Mouse (Mus musculus) embryonic facial prominence, embryonic 11.5 days (tissue): ENCODE data around the gene Rassf2. TPM values are rescaled to one million over a fixed set of nuclear protein-coding genes. Genes with fewer than 3 reads are reported as not detected.

ENCODE experiments used
- ATAC-seq: fragments of 200-750 bp; cut with Nextera tagmentation; replicated peaks from 2 replicates; pipeline ENCODE4 v1.8.0; 2017; ENCODE audit warnings: low read depth; ENCODE audit not compliant: insufficient number of reproducible peaks, low FRiP score, low TSS enrichment
- DNase-seq: peaks from one replicate; pipeline ENCODE4 v3.0.0-alpha.2; 2015; ENCODE audit warnings: low spot score
- H3K27ac ChIP-seq: fragments of 300-500 bp; sonication (generic); replicated peaks from 2 replicates; pipeline ENCODE4 v1.5.1; 2014; ENCODE audit warnings: mild to moderate bottlenecking, low read depth, low read length, control low read depth
- H3K27me3 ChIP-seq: fragments of 300-500 bp; sonication (generic); 2 replicates; pipeline ENCODE4 v1.6.1; 2014; ENCODE audit warnings: mild to moderate bottlenecking, low read length, moderate library complexity, mixed read lengths; ENCODE audit not compliant: control insufficient read depth, insufficient read depth
- H3K36me3 ChIP-seq: fragments of 300-500 bp; sonication (generic); replicated peaks from 2 replicates; pipeline ENCODE4 v1.6.1; 2014; ENCODE audit warnings: low read depth, mild to moderate bottlenecking, low read length, moderate library complexity, mixed read lengths; ENCODE audit not compliant: control insufficient read depth, insufficient read depth
- H3K4me1 ChIP-seq: fragments of 300-500 bp; sonication (generic); 2 replicates; pipeline ENCODE4 v1.6.1; 2014; ENCODE audit warnings: low read length, mixed read lengths; ENCODE audit not compliant: control insufficient read depth, insufficient read depth
- H3K4me2 ChIP-seq: fragments of 300-500 bp; sonication (generic); 2 replicates; pipeline ENCODE4 v1.6.1; 2014; ENCODE audit warnings: low read depth, mild to moderate bottlenecking, control low read depth, low read length, moderate library complexity
- H3K4me3 ChIP-seq: fragments of 300-500 bp; sonication (generic); 2 replicates; pipeline ENCODE4 v1.5.1; 2014; ENCODE audit warnings: low read depth, low read length, control low read depth
- H3K9ac ChIP-seq: fragments of 300-500 bp; sonication (generic); replicated peaks from 2 replicates; pipeline ENCODE4 v1.6.1; 2014; ENCODE audit warnings: mild to moderate bottlenecking, control low read depth, low read length
- H3K9me3 ChIP-seq: fragments of 300-500 bp; sonication (generic); replicated peaks from 2 replicates; pipeline ENCODE4 v1.6.1; 2016; ENCODE audit warnings: mild to moderate bottlenecking, low read length, inconsistent platforms, mixed read lengths; ENCODE audit not compliant: control insufficient read depth
- WGBS: fragments of 180-500 bp; shearing (Covaris S2); extraction: QIAGEN DNeasy Blood & Tissue Kit; methylation state at CpG from one replicate; pipeline ENCODE4 v1.1.7; 2014; 5-methylcytosine and 5-hydroxymethylcytosine counted together
- polyA plus RNA-seq: library from polyadenylated mRNA; unstranded; fragments of >200 nt; fragmentation: Nextera tagmentation; extraction: Ambion mirVana; gene quantifications from 2 replicates; pipeline ENCODE4 v1.2.1, GENCODE M21; 2014

Rassf2 gene
- polyA plus RNA-seq, 1 experiment from 2014 or later: 9.5 TPM

- H3K4me3 ChIP-seq: no peak overlapping the region
- H3K27me3 ChIP-seq: no peaks in the 10 kb centered on the region
- no peaks in the 10 kb centered on the region for H3K4me1 ChIP-seq
- H3K9ac ChIP-seq: no peak overlapping the region
- DNase-seq: peak; percentile 22
- H3K27ac ChIP-seq: no peak overlapping the region
- WGBS: 52% methylated on average over 3 of the region's 3 CpGs
- ATAC-seq: no peak
- H3K4me2 ChIP-seq: no peak overlapping the region
- H3K9me3 ChIP-seq: no peaks in the 10 kb centered on the region
- H3K36me3 ChIP-seq: no peaks in the 10 kb centered on the region
Observed at GRCm38 (mm10) chr2:131987950-131988349, 42.1 kb downstream of the Rassf2 start.

- WGBS: 21% methylated on average over 6 of the region's 6 CpGs
- Histone ChIP-seq H3K9me3 (no peaks in the 10 kb centered on the region), H3K4me2 (no peak overlapping the region), H3K27ac (no peak overlapping the region), H3K36me3 (no peaks in the 10 kb centered on the region), H3K9ac (no peak overlapping the region), H3K27me3 (no peaks in the 10 kb centered on the region), H3K4me3 (no peak overlapping the region), H3K4me1 (no peaks in the 10 kb centered on the region)
- DNase-seq: peak; percentile 80
- ATAC-seq: 0 out of 2 replicates have a peak, but pooled peaks have one; percentile 52
Observed at GRCm38 (mm10) chr2:131982546-131983196, 47.4 kb downstream of the Rassf2 start.

DNA sequence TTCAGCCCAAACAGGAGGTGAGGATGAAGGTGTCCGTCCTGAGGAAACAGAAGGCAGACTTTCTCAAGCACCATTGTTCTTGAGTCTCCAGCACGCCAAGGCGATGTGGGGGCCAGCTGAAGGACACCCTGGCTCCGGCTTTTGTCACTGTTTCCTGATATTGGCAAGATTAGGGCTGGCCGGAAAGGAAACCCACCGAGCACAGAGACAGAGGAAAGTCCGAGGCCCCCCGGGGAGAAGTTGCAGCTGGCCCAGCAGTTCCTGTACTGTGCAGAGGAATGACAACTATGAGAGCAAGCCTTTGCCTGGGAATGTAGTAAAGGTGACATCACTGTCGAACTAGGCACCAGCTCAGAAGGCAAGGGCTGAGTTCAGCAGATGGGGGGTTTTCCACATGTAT, 49.2 kb downstream of the Rassf2 start:
- Histone ChIP-seq H3K9me3 (no peaks in the 10 kb centered on the region), H3K4me1 (no peaks in the 10 kb centered on the region), H3K27ac (no peak overlapping the region), H3K9ac (no peak overlapping the region), H3K4me3 (no peak overlapping the region), H3K36me3 (no peaks in the 10 kb centered on the region), H3K27me3 (no peaks in the 10 kb centered on the region), H3K4me2 (no peak overlapping the region)
- DNase-seq: peak; percentile 30
- 42% methylated on average over 9 of the region's 9 CpGs for WGBS
- ATAC-seq: no peak

GRCm38 (mm10) chr2:131976663-131977062, 53.4 kb downstream of the Rassf2 start:
- DNase-seq: no peak
- no peaks in the 10 kb centered on the region for H3K27me3 ChIP-seq
- no peak for ATAC-seq
- H3K9ac ChIP-seq: no peak overlapping the region
- no peak overlapping the region for H3K4me2 ChIP-seq
- WGBS: 79% methylated on average over 3 of the region's 3 CpGs
- no peaks in the 10 kb centered on the region for H3K36me3 ChIP-seq
- no peak overlapping the region for H3K27ac ChIP-seq
- no peaks in the 10 kb centered on the region for H3K9me3 ChIP-seq
- no peaks in the 10 kb centered on the region for H3K4me1 ChIP-seq
- H3K4me3 ChIP-seq: no peak overlapping the region

- H3K36me3 ChIP-seq: no peaks in the 10 kb centered on the region
- no peak overlapping the region for H3K27ac ChIP-seq
- no peaks in the 10 kb centered on the region for H3K9me3 ChIP-seq
- 86% methylated on average over 4 of the region's 4 CpGs for WGBS
- DNase-seq (no peak), ATAC-seq (no peak)
- no peak overlapping the region for H3K4me3 ChIP-seq
- H3K4me2 ChIP-seq: no peak overlapping the region
- H3K27me3 ChIP-seq: no peaks in the 10 kb centered on the region
- no peaks in the 10 kb centered on the region for H3K4me1 ChIP-seq
- no peak overlapping the region for H3K9ac ChIP-seq
Observed at GRCm38 (mm10) chr2:131971098-131971497, 59.0 kb downstream of the Rassf2 start.

GRCm38 (mm10) chr2:131970597-131970996, 59.5 kb downstream of the Rassf2 start:
- DNase-seq (no peak), ATAC-seq (no peak)
- 90% methylated on average over 2 of the region's 2 CpGs for WGBS
- Histone ChIP-seq H3K36me3 (no peaks in the 10 kb centered on the region), H3K9ac (no peak overlapping the region), H3K27ac (no peak overlapping the region), H3K4me1 (no peaks in the 10 kb centered on the region), H3K9me3 (no peaks in the 10 kb centered on the region), H3K4me2 (no peak overlapping the region), H3K4me3 (no peak overlapping the region), H3K27me3 (no peaks in the 10 kb centered on the region)

DNA sequence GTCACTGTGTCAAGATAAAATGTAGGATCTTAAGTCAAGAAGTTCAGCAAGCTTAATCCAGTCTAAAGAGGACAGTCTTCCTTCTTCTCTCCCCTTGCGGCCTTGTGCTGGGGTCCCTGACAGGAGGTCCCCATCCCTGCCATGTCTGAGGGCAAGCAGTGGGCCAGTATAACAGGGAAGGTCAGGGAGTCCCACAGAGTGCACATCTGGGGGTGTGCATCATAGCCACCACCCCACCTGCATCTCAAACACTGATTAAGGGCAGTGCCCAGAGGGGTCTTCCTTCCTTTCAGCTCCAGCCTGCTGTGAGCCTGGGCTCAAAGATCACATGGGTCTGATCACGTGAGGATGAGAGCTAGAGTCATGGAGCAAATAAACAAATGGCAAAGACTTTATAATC, 68.4 kb downstream of the Rassf2 start:
- DNase-seq: no peak
- ATAC-seq: no peak
- Histone ChIP-seq H3K27me3 (no peaks in the 10 kb centered on the region), H3K4me3 (no peak overlapping the region), H3K27ac (no peak overlapping the region), H3K9me3 (no peaks in the 10 kb centered on the region), H3K9ac (no peak overlapping the region), H3K36me3 (no peaks in the 10 kb centered on the region), H3K4me1 (no peaks in the 10 kb centered on the region), H3K4me2 (no peak overlapping the region)
- 59% methylated on average over 2 of the region's 2 CpGs for WGBS

- Histone ChIP-seq H3K4me3 (no peak overlapping the region), H3K9ac (no peak overlapping the region), H3K27me3 (peaks cover 9% of the 10 kb centered on the region), H3K27ac (no peak overlapping the region), H3K9me3 (no peaks in the 10 kb centered on the region), H3K4me2 (no peak overlapping the region), H3K4me1 (no peaks in the 10 kb centered on the region), H3K36me3 (no peaks in the 10 kb centered on the region)
- DNase-seq (peak; percentile 62), ATAC-seq (no peak)
- 52% methylated on average over 9 of the region's 9 CpGs for WGBS
Observed at GRCm38 (mm10) chr2:131957731-131958222, 72.3 kb downstream of the Rassf2 start.
